ENCODE assay signal across 14 mouse cellular contexts in the genomic region with DNA sequence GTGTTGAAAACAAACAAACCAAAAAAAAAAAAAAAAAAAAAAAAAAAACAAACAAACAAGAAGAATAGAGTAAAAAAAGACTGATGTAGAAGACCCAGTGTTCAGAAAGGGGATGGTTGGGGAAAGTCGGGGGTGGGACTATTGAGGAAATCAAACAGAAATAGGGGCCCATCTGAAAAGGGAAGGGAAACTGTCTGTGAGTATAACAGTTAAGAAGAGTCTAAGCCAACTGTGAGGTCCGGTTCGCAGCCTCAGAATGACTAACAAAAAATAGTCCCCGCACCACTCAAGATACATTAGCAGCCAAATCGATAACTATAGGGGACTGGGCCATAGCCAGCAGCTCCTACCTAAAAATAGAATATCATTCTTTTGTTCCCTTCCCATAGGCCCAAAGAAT. TPM values are rescaled to one million over a fixed set of nuclear protein-coding genes. Genes with fewer than 3 reads are reported as not detected.
"Had no signal": no experiment of that assay in that cellular context is flagged by ENCODE, and none has a peak within 500 bp of the region (broad histone marks: within the 10 kb centered on the region; RNA-seq: fewer than 3 reads in every experiment).

No protein-coding gene starts in this region.

- DNase-seq: lung, adult 18-20 months; lung, embryonic 14.5 days; lung, postnatal 14 days; right cerebral cortex, postnatal 14 days; thymus, adult 18-20 months; thymus, postnatal 25 days; thymus, postnatal 4 days had no signal

- H3K4me3 ChIP-seq: megakaryocyte, embryonic 14.5 days; midbrain, embryonic 13.5 days; midbrain, embryonic 15.5 days; neural tube, embryonic 12.5 days had no signal

- ATAC-seq: midbrain, embryonic 13.5 days; midbrain, embryonic 15.5 days had no signal

- H3K27ac ChIP-seq: liver, embryonic 14.5 days; midbrain, embryonic 13.5 days; midbrain, embryonic 15.5 days; neural tube, embryonic 12.5 days had no signal

- H3K4me1 ChIP-seq: midbrain, embryonic 13.5 days; midbrain, embryonic 15.5 days; neural tube, embryonic 12.5 days had no signal

- H3K36me3 ChIP-seq: midbrain, embryonic 13.5 days; midbrain, embryonic 15.5 days; neural tube, embryonic 12.5 days had no signal

- H3K27me3 ChIP-seq: midbrain, embryonic 13.5 days; midbrain, embryonic 15.5 days; neural tube, embryonic 12.5 days had no signal

- H3K9me3 ChIP-seq: midbrain, embryonic 13.5 days; midbrain, embryonic 15.5 days; neural tube, embryonic 12.5 days had no signal

- H3K4me2 ChIP-seq: lung, embryonic 14.5 days; midbrain, embryonic 11.5 days; midbrain, embryonic 13.5 days; midbrain, embryonic 15.5 days; neural tube, embryonic 12.5 days had no signal

- H3K9ac ChIP-seq: liver, embryonic 14.5 days; lung, embryonic 14.5 days; midbrain, embryonic 13.5 days; midbrain, embryonic 15.5 days; neural tube, embryonic 12.5 days had no signal

RNA-seq across cellular contexts. Expression of a gene that starts 17.3 kb away (rescaled TPM):
- total RNA-seq: monocyte, adult 5-6 weeks had no signal
